Comparison of ENCODE assay signal across 17 mouse cellular contexts in the genomic region with DNA sequence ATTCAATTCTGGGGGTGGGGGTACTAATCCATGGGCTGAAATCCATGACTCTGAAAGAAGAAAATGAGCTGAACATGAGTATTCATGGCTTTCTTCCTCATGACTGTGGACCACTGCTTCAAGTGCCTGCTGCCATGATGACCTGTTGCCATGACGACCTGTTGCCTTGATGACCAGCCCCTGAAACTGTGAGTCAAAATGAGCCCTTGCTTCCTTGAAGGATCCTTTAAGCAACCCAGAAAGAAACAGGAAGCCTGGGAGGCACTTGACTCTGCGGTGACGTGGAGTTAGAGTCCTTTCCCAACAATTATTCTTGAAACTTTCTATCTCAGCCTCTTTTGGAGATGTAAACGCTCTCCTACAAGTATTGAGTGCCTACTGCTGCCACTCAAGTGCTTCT. TPM values are rescaled to one million over a fixed set of nuclear protein-coding genes. Genes with fewer than 3 reads are reported as not detected.
DNase-seq lines count a peak whose midpoint lies in the region; ATAC-seq and TF ChIP-seq lines count a peak whose summit lies in the region.
"Had no signal": no experiment of that assay in that cellular context is flagged by ENCODE, and none has a peak within 500 bp of the region (broad histone marks: within the 10 kb centered on the region; RNA-seq: fewer than 3 reads in every experiment).

No protein-coding gene starts in this region.

- no peak overlapping the region for H3K4me3 ChIP-seq in hindbrain, embryonic 10.5 days
- H3K4me3 ChIP-seq in hindbrain, embryonic 12.5 days: no peak overlapping the region
- no peak overlapping the region for H3K4me3 ChIP-seq in thymus, adult 2 months (ENCODE audit: control insufficient read depth, insufficient read depth, low read length)

- peak; percentile 36 for DNase-seq in hindbrain, embryonic 10.5 days (ENCODE audit: low spot score)
- no peak for DNase-seq in thymus, adult 2 months
- no peak for DNase-seq in thymus, postnatal 14 days
- peak; percentile 52 for DNase-seq in lung, postnatal 25 days (ENCODE audit: low spot score)
- DNase-seq in left cerebral cortex, adult 8-10 months (ENCODE audit: low spot score in 2 of 2): no peak
- DNase-seq in heart, adult 11 months: no peak
- DNase-seq: adrenal gland, postnatal 14 days; cerebellum, adult 9-11 months; heart, adult 18-20 months; liver had no signal

- TF ChIP-seq POLR2A in thymus, adult 2 months (IDR thresholded peaks at IDR 0.05; ENCODE audit: control insufficient read depth, extremely low read depth, insufficient read depth, low read length, poor library complexity): no peak

- peaks cover 31% of the 10 kb centered on the region for H3K27me3 ChIP-seq in hindbrain, embryonic 10.5 days (ENCODE audit: insufficient read depth, poor library complexity, severe bottlenecking)
- H3K27me3 ChIP-seq in hindbrain, embryonic 12.5 days: peaks cover 4% of the 10 kb centered on the region
- H3K27me3 ChIP-seq in thymus, adult 2 months (ENCODE audit: control insufficient read depth, insufficient read depth, low read length): no peaks in the 10 kb centered on the region
- H3K27me3 ChIP-seq: heart, embryonic 15.5 days; lung, embryonic 15.5 days had no signal

- H3K4me2 ChIP-seq in hindbrain, embryonic 12.5 days (replicated peaks): no peak overlapping the region

- 79% methylated on average over 4 of the region's 4 CpGs for WGBS in hindbrain, embryonic 10.5 days
- 74% methylated on average over 4 of the region's 4 CpGs for WGBS in hindbrain, embryonic 12.5 days
- WGBS in thymus, adult 2 months: 94% methylated on average over 4 of the region's 4 CpGs

- no peaks in the 10 kb centered on the region for H3K9me3 ChIP-seq in hindbrain, embryonic 10.5 days
- no peaks in the 10 kb centered on the region for H3K9me3 ChIP-seq in hindbrain, embryonic 12.5 days (replicated peaks)
- H3K9me3 ChIP-seq: embryonic facial prominence, embryonic 10.5 days; heart, embryonic 15.5 days; hindbrain, embryonic 13.5 days; lung, embryonic 15.5 days had no signal

- H3K27ac ChIP-seq in hindbrain, embryonic 10.5 days: peak overlapping the region; percentile 66
- H3K27ac ChIP-seq in hindbrain, embryonic 12.5 days: no peak overlapping the region
- H3K27ac ChIP-seq in thymus, adult 2 months (ENCODE audit: control insufficient read depth, insufficient read depth, low read length): peak overlapping the region; percentile 4
- H3K27ac ChIP-seq: heart, embryonic 15.5 days; hindbrain, embryonic 13.5 days; kidney, postnatal 0 days; lung, embryonic 15.5 days had no signal

- ATAC-seq in hindbrain, embryonic 12.5 days (ENCODE audit: low FRiP score): no peak
- no peak for ATAC-seq in frontal cortex, adult (ENCODE audit: low TSS enrichment)

- H3K4me1 ChIP-seq in hindbrain, embryonic 10.5 days (replicated peaks): peaks cover 82% of the 10 kb centered on the region
- peaks cover 45% of the 10 kb centered on the region for H3K4me1 ChIP-seq in hindbrain, embryonic 12.5 days
- peaks cover 48% of the 10 kb centered on the region for H3K4me1 ChIP-seq in thymus, adult 2 months (replicated peaks; ENCODE audit: control insufficient read depth, insufficient read depth, low read length)

- H3K36me3 ChIP-seq in hindbrain, embryonic 10.5 days: no peaks in the 10 kb centered on the region
- no peaks in the 10 kb centered on the region for H3K36me3 ChIP-seq in hindbrain, embryonic 12.5 days
- H3K36me3 ChIP-seq in thymus, adult 2 months (ENCODE audit: control insufficient read depth, insufficient read depth, low read length): no peaks in the 10 kb centered on the region
- H3K36me3 ChIP-seq: embryonic facial prominence, embryonic 10.5 days; heart, embryonic 15.5 days; hindbrain, embryonic 13.5 days; lung, embryonic 15.5 days had no signal

- H3K9ac ChIP-seq in hindbrain, embryonic 12.5 days: no peak overlapping the region
- H3K9ac ChIP-seq: hindbrain, embryonic 13.5 days; lung, embryonic 15.5 days had no signal

- TF ChIP-seq CTCF in thymus, adult 2 months (IDR thresholded peaks at IDR 0.05; ENCODE audit: borderline replicate concordance, control insufficient read depth, extremely low read depth, insufficient read depth, low read length, poor library complexity): no peak

RNA-seq across cellular contexts. Expression of a gene that starts 23.1 kb away (rescaled TPM):
- polyA plus RNA-seq in hindbrain, embryonic 10.5 days (2016; fragmentation: Nextera tagmentation; extraction: Ambion mirVana): 10.2 and 11.6 TPM in 2 replicates
- 13.4 and 15.8 TPM in 2 replicates for polyA plus RNA-seq in hindbrain, embryonic 12.5 days (2016; fragmentation: Nextera tagmentation; extraction: Ambion mirVana)
- polyA plus RNA-seq in thymus, adult 2 months (2012; rRNA removed): 69.4 and 78.0 TPM in 2 replicates
- 10 to 100 TPM; 25.5 to 29.1 (median 26.6) TPM for total RNA-seq in left cerebral cortex, adult 8-10 months (2022)

Comparison
In these comparisons a context has a peak if more than half of its experiments do, and no peak if none do; other contexts are left out.
1. DNase-seq: peak in hindbrain, embryonic 10.5 days (single experiment) and lung, postnatal 25 days (single experiment); none in thymus, adult 2 months (single experiment), thymus, postnatal 14 days (single experiment), left cerebral cortex, adult 8-10 months (0 of 2) and heart, adult 11 months (single experiment).